Mouse (Mus musculus) heart, embryonic 14.5 days (tissue): ENCODE measurements around the gene Slc25a5. TPM values are rescaled to one million over a fixed set of nuclear protein-coding genes. Genes with fewer than 3 reads are reported as not detected.

ENCODE experiments used
- ATAC-seq: fragments of 200-750 bp; cut with Nextera tagmentation; 2 replicates; pipeline ENCODE4 v1.8.0; 2017; ENCODE audit warnings: low read depth, moderate TSS enrichment; ENCODE audit not compliant: insufficient number of reproducible peaks, insufficient read depth, low FRiP score
- H3K27ac ChIP-seq, 2 experiments: fragments of 200-500 bp in 1 of 2; fragments of 300-500 bp in 1 of 2; sonication (generic) in 1 of 2; replicated peaks in 1 of 2; 2 replicates each; pipeline ENCODE4 v1.5.1; 2012 to 2014; ENCODE audit warnings: low read depth in 2 of 2, low read length in 2 of 2, control low read depth in 1 of 2, mild to moderate bottlenecking in 1 of 2, mixed read lengths in 1 of 2; ENCODE audit not compliant: control insufficient read depth in 1 of 2, insufficient read depth in 1 of 2
- H3K27me3 ChIP-seq: fragments of 300-500 bp; sonication (generic); 2 replicates; pipeline ENCODE4 v1.6.1; 2014; ENCODE audit warnings: mild to moderate bottlenecking, low read length, control low read depth; ENCODE audit not compliant: control insufficient read depth, insufficient read depth
- H3K36me3 ChIP-seq: fragments of 300-500 bp; sonication (generic); 2 replicates; pipeline ENCODE4 v1.6.1; 2014; ENCODE audit warnings: mild to moderate bottlenecking, control low read depth, low read length, mixed read lengths; ENCODE audit not compliant: control insufficient read depth, insufficient read depth
- H3K4me1 ChIP-seq, 2 experiments: fragments of 200-500 bp in 1 of 2; fragments of 300-500 bp in 1 of 2; sonication (generic) in 1 of 2; 2 replicates each; pipeline ENCODE4 v1.6.1; 2012 to 2014; ENCODE audit warnings: low read length in 2 of 2, control low read depth in 1 of 2, mixed read lengths in 1 of 2; ENCODE audit not compliant: control insufficient read depth in 2 of 2, insufficient read depth in 2 of 2
- H3K4me2 ChIP-seq: fragments of 300-500 bp; sonication (generic); 2 replicates; pipeline ENCODE4 v1.6.1; 2014; ENCODE audit warnings: mild to moderate bottlenecking, low read length
- H3K4me3 ChIP-seq, 2 experiments: fragments of 200-500 bp in 1 of 2; fragments of 300-500 bp in 1 of 2; sonication (generic) in 1 of 2; 2 replicates each; pipeline ENCODE4 v1.5.1; 2012 to 2014; ENCODE audit warnings: low read length in 2 of 2, mild to moderate bottlenecking in 2 of 2, control low read depth in 1 of 2, low read depth in 1 of 2, moderate library complexity in 1 of 2; ENCODE audit not compliant: control insufficient read depth in 1 of 2, insufficient read depth in 1 of 2
- H3K9ac ChIP-seq: fragments of 300-500 bp; sonication (generic); 2 replicates; pipeline ENCODE4 v1.6.1; 2014; ENCODE audit warnings: mild to moderate bottlenecking, low read length
- H3K9me3 ChIP-seq: fragments of 300-500 bp; sonication (generic); 2 replicates; pipeline ENCODE4 v1.6.1; 2016; ENCODE audit warnings: low read length, control low read depth; ENCODE audit not compliant: control insufficient read depth
- WGBS: fragments of 180-500 bp; shearing (Covaris S2); extraction: QIAGEN DNeasy Blood & Tissue Kit; methylation state at CpG from one replicate; pipeline ENCODE4 v1.1.7; 2014; 5-methylcytosine and 5-hydroxymethylcytosine counted together
- polyA plus RNA-seq: library from polyadenylated mRNA; unstranded; fragments of >200 nt; fragmentation: Nextera tagmentation; extraction: Ambion mirVana; gene quantifications from 2 replicates; pipeline ENCODE4 v1.2.1, GENCODE M21; 2014

The Slc25a5 gene
- polyA plus RNA-seq, 1 experiment from 2014 or later = 1,151 TPM

DNA sequence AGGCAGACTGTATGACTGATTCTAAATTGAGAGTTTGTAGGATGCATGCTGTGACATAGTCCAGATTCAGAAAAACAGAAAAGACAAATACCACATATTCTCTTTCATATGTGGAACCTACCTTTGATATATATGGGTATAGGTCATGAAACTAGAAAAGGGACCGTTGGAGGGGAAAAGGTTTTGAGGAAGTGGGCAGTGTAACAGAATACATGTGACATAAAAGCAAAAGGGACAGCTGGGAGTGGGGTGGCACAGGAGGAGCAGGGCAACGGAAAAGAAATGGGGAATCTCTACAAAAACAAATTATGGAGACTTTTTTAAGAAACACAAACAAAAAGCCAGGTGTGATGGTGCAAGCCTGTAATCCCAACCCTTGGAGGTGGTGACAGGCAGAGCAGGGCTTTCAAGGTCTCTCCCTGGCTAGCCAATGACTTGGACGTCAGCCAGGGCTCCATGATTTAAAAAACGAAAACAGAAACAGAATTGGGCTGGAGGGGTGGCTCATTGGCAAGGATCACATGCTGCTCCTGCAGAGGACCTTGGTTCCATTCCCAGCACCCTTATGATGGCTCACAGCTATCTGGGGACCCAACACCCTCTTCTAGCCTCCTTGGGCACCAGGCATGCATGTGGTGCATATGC, 48.0 kb downstream of the Slc25a5 start:
- H3K4me2 ChIP-seq = no peak overlapping the region
- no peaks in the 10 kb centered on the region for H3K36me3 ChIP-seq
- no peak overlapping the region for H3K9ac ChIP-seq
- no peaks in the 10 kb centered on the region for H3K9me3 ChIP-seq
- H3K4me3 ChIP-seq = no peak overlapping the region
- H3K4me1 ChIP-seq = no peaks in the 10 kb centered on the region
- no peaks in the 10 kb centered on the region for H3K27me3 ChIP-seq
- ATAC-seq = no peak
- WGBS = 54% methylated on average over 4 of the region's 4 CpGs
- H3K27ac ChIP-seq = no peak overlapping the region

GRCm38 (mm10) chrX:36847152-36847551, 51.7 kb downstream of the Slc25a5 start:
- Histone ChIP-seq H3K9ac (no peak overlapping the region), H3K27me3 (no peaks in the 10 kb centered on the region), H3K4me1 (no peaks in the 10 kb centered on the region), H3K9me3 (no peaks in the 10 kb centered on the region), H3K36me3 (peaks cover 1% of the 10 kb centered on the region; the same call in 1 of the 2 replicates), H3K4me2 (no peak overlapping the region), H3K27ac (no peak overlapping the region), H3K4me3 (no peak overlapping the region)
- 76% methylated on average over 1 of the region's 1 CpGs for WGBS
- no peak for ATAC-seq

Other genes with a start within 250 kb of the Slc25a5 start
- gene Pgrmc1, start 197.4 kb upstream of the Slc25a5 start, polyA plus RNA-seq = 125 and 131 TPM in 2 replicates
- 1.5 and 2.0 TPM in 2 replicates for gene Akap17b, start 150.3 kb upstream of the Slc25a5 start, polyA plus RNA-seq
- 3.8 and 4.4 TPM in 2 replicates for gene Slc25a43, start 52.0 kb upstream of the Slc25a5 start, polyA plus RNA-seq
- gene Ube2a, start 78.2 kb downstream of the Slc25a5 start, polyA plus RNA-seq = 157 and 162 TPM in 2 replicates
- 20.0 and 21.1 TPM in 2 replicates for gene C330007P06Rik, start 78.5 kb downstream of the Slc25a5 start, polyA plus RNA-seq
- gene Nkrf, start 107.2 kb downstream of the Slc25a5 start, polyA plus RNA-seq = 0.78 and 0.86 TPM in 2 replicates
- 55.9 and 57.1 TPM in 2 replicates for gene Sept6, start 196.1 kb downstream of the Slc25a5 start, polyA plus RNA-seq